Mouse (Mus musculus): Measurements from ENCODE around the gene Sgca. TPM values are rescaled to one million over a fixed set of nuclear protein-coding genes. Genes with fewer than 3 reads are reported as not detected.

Sgca gene
- polyA plus RNA-seq, 1 experiment from 2014 or later: not detected

- H3K4me3 ChIP-seq: peak overlapping the region; percentile 25; the same call in 1 of the 2 replicates
- H3K9me3 ChIP-seq: no peaks in the 10 kb centered on the region
- no peak for DNase-seq (ENCODE audit: extremely low spot score, low spot score)
- H3K27ac ChIP-seq: peak overlapping the region; percentile 67
- H3K36me3 ChIP-seq (replicated peaks): peaks cover 91% of the 10 kb centered on the region
- H3K4me1 ChIP-seq: peaks cover 63% of the 10 kb centered on the region
- WGBS: 91% methylated on average over 16 of the region's 16 CpGs
- H3K27me3 ChIP-seq (ENCODE audit: poor library complexity, severe bottlenecking): no peaks in the 10 kb centered on the region
Measured at GRCm38 (mm10) chr11:94998041-94998531, 22.0 kb upstream of the Sgca start.

GRCm38 (mm10) chr11:94997596-94997995, 21.5 kb upstream of the Sgca start:
- Histone ChIP-seq H3K9me3 (no peaks in the 10 kb centered on the region), H3K4me1 (peaks cover 68% of the 10 kb centered on the region), H3K4me3 (peak overlapping the region; percentile 25; the same call in 1 of the 2 replicates), H3K36me3 (replicated peaks) (peaks cover 87% of the 10 kb centered on the region), H3K27me3 (ENCODE audit: poor library complexity, severe bottlenecking) (no peaks in the 10 kb centered on the region), H3K27ac (peak overlapping the region; percentile 67)
- no peak for DNase-seq (ENCODE audit: extremely low spot score, low spot score)
- 82% methylated on average over 5 of the region's 5 CpGs for WGBS

- Histone ChIP-seq H3K9me3 (no peaks in the 10 kb centered on the region), H3K4me1 (peaks cover 74% of the 10 kb centered on the region), H3K27ac (peak overlapping the region; percentile 27; the same call in 1 of the 2 replicates), H3K27me3 (ENCODE audit: poor library complexity, severe bottlenecking) (no peaks in the 10 kb centered on the region), H3K4me3 (no peak overlapping the region), H3K36me3 (replicated peaks) (peaks cover 80% of the 10 kb centered on the region)
- 93% methylated on average over 6 of the region's 6 CpGs for WGBS
- no peak for DNase-seq (ENCODE audit: extremely low spot score, low spot score)
Measured at GRCm38 (mm10) chr11:94996984-94997383, 20.9 kb upstream of the Sgca start.

- H3K27ac ChIP-seq: peak overlapping the region; percentile 27; the same call in 1 of the 2 replicates
- H3K36me3 ChIP-seq (replicated peaks): peaks cover 72% of the 10 kb centered on the region
- DNase-seq (ENCODE audit: extremely low spot score, low spot score): no peak
- H3K4me1 ChIP-seq: peaks cover 76% of the 10 kb centered on the region
- H3K9me3 ChIP-seq: no peaks in the 10 kb centered on the region
- peak overlapping the region; percentile 96; the same call in 1 of the 2 replicates for H3K4me3 ChIP-seq
- WGBS: 86% methylated on average over 8 of the region's 8 CpGs
- H3K27me3 ChIP-seq (ENCODE audit: poor library complexity, severe bottlenecking): no peaks in the 10 kb centered on the region
Measured at GRCm38 (mm10) chr11:94996101-94996500, 20.0 kb upstream of the Sgca start.

- DNase-seq (ENCODE audit: extremely low spot score, low spot score): no peak
- peak overlapping the region; percentile 97 for H3K27ac ChIP-seq
- H3K9me3 ChIP-seq: no peaks in the 10 kb centered on the region
- peaks cover 63% of the 10 kb centered on the region for H3K36me3 ChIP-seq (replicated peaks)
- WGBS: 88% methylated on average over 11 of the region's 11 CpGs
- peaks cover 74% of the 10 kb centered on the region for H3K4me1 ChIP-seq
- peak overlapping the region; percentile 96 for H3K4me3 ChIP-seq
- H3K27me3 ChIP-seq (ENCODE audit: poor library complexity, severe bottlenecking): no peaks in the 10 kb centered on the region
Measured at GRCm38 (mm10) chr11:94994947-94995772, 19.0 kb upstream of the Sgca start.

GRCm38 (mm10) chr11:94994208-94994814, 18.2 kb upstream of the Sgca start:
- WGBS: 70% methylated on average over 10 of the region's 10 CpGs
- Histone ChIP-seq H3K36me3 (replicated peaks) (peaks cover 55% of the 10 kb centered on the region), H3K9me3 (no peaks in the 10 kb centered on the region), H3K27ac (peak overlapping the region; percentile 97), H3K4me3 (peak overlapping the region; percentile 96), H3K27me3 (ENCODE audit: poor library complexity, severe bottlenecking) (no peaks in the 10 kb centered on the region), H3K4me1 (peaks cover 78% of the 10 kb centered on the region)
- DNase-seq (ENCODE audit: extremely low spot score, low spot score): no peak

GRCm38 (mm10) chr11:94992754-94993606, 16.9 kb upstream of the Sgca start:
- WGBS: under 1% methylated on average over 22 of the region's 22 CpGs
- H3K27ac ChIP-seq: peak overlapping the region; percentile 97

GRCm38 (mm10) chr11:94992480-94992753, 16.3 kb upstream of the Sgca start:
- Histone ChIP-seq H3K4me1 (peaks cover 90% of the 10 kb centered on the region), H3K9me3 (no peaks in the 10 kb centered on the region), H3K27ac (peak overlapping the region; percentile 97), H3K4me3 (peak overlapping the region; percentile 96), H3K36me3 (replicated peaks) (peaks cover 36% of the 10 kb centered on the region), H3K27me3 (ENCODE audit: poor library complexity, severe bottlenecking) (no peaks in the 10 kb centered on the region)
- WGBS: under 1% methylated on average over 20 of the region's 20 CpGs
- DNase-seq (ENCODE audit: extremely low spot score, low spot score): no peak

More at GRCm38 (mm10) chr11:94992754-94993606, 16.9 kb upstream of the Sgca start:
- peaks cover 41% of the 10 kb centered on the region for H3K36me3 ChIP-seq (replicated peaks)
- peak overlapping the region; percentile 96 for H3K4me3 ChIP-seq
- DNase-seq (ENCODE audit: extremely low spot score, low spot score): peak; percentile 39
- H3K27me3 ChIP-seq (ENCODE audit: poor library complexity, severe bottlenecking): no peaks in the 10 kb centered on the region
- H3K9me3 ChIP-seq: no peaks in the 10 kb centered on the region
- peaks cover 88% of the 10 kb centered on the region for H3K4me1 ChIP-seq

- peak overlapping the region; percentile 96 for H3K4me3 ChIP-seq
- peaks cover 30% of the 10 kb centered on the region for H3K36me3 ChIP-seq (replicated peaks)
- no peaks in the 10 kb centered on the region for H3K27me3 ChIP-seq (ENCODE audit: poor library complexity, severe bottlenecking)
- under 1% methylated on average over 99 of the region's 99 CpGs for WGBS
- peaks cover 94% of the 10 kb centered on the region for H3K4me1 ChIP-seq
- H3K27ac ChIP-seq: peak overlapping the region; percentile 97
- DNase-seq (ENCODE audit: extremely low spot score, low spot score): peak; percentile 52
- no peaks in the 10 kb centered on the region for H3K9me3 ChIP-seq
Measured at GRCm38 (mm10) chr11:94991641-94992479, 15.7 kb upstream of the Sgca start.

- Histone ChIP-seq H3K27me3 (ENCODE audit: poor library complexity, severe bottlenecking) (no peaks in the 10 kb centered on the region), H3K36me3 (replicated peaks) (peaks cover 21% of the 10 kb centered on the region), H3K27ac (peak within 1 kb of the TSS; percentile 97), H3K4me1 (peaks cover 94% of the 10 kb centered on the region), H3K4me3 (peak within 1 kb of the TSS; percentile 96), H3K9me3 (no peaks in the 10 kb centered on the region)
- WGBS: under 1% methylated on average over 64 of the region's 69 CpGs
- DNase-seq (ENCODE audit: extremely low spot score, low spot score): peak; percentile 95
Measured at GRCm38 (mm10) chr11:94990749-94991577, 14.8 kb upstream of the Sgca start, which contains the start of gene Ppp1r9b. Gene Ppp1r9b (plus strand): TSS chr11:94991035.

GRCm38 (mm10) chr11:94990102-94990748, 14.1 kb upstream of the Sgca start:
- Histone ChIP-seq H3K36me3 (replicated peaks) (peaks cover 14% of the 10 kb centered on the region), H3K9me3 (no peaks in the 10 kb centered on the region), H3K27ac (peak overlapping the region; percentile 97), H3K4me3 (peak overlapping the region; percentile 96), H3K4me1 (peaks cover 91% of the 10 kb centered on the region), H3K27me3 (ENCODE audit: poor library complexity, severe bottlenecking) (no peaks in the 10 kb centered on the region)
- 46% methylated on average over 6 of the region's 6 CpGs for WGBS
- no peak for DNase-seq (ENCODE audit: extremely low spot score, low spot score)
